Mouse (Mus musculus) T-helper 2 cell (primary cell): ENCODE measurements around the gene Dnase2a.
"Not testable (repeated sequence)": the region's sequence is repeated elsewhere in the genome, so short reads cannot be mapped to it uniquely, and the experiment has no call there.

Source experiments
- in situ Hi-C: fragments of 300-600 bp; cut with MboI, MseI; formaldehyde crosslinking; loops from one replicate; pipeline ENCODE4 v1.15.1; 2025; ENCODE audit warnings: high pct_unique_total_duplicates

The Dnase2a gene

GRCm38 (mm10) chr8:84907979-84908378 is 381 bp upstream of the Dnase2a start:
- in situ Hi-C loops, result not testable (repeated sequence)

- in situ Hi-C loops, result no loop called here
These were observed 905 bp downstream of the Dnase2a start for GRCm38 (mm10) chr8:84909162-84909767.

GRCm38 (mm10) chr8:84909949-84910348 is 1.6 kb downstream of the Dnase2a start:
- in situ Hi-C loops, result no loop called here

GRCm38 (mm10) chr8:84910551-84910950 is 2.2 kb downstream of the Dnase2a start:
- in situ Hi-C loops, result no loop called here

- in situ Hi-C loops, result no loop called here
These were observed 3.5 kb downstream of the Dnase2a start for GRCm38 (mm10) chr8:84911854-84912253.

GRCm38 (mm10) chr8:84912391-84912790 is 4.0 kb downstream of the Dnase2a start:
- in situ Hi-C loops, result no loop called here

GRCm38 (mm10) chr8:84912895-84913501 is 4.6 kb downstream of the Dnase2a start:
- in situ Hi-C loops, result no loop called here

- in situ Hi-C loops, result no loop called here
These were observed 5.1 kb downstream of the Dnase2a start for GRCm38 (mm10) chr8:84913502-84913900.

- in situ Hi-C loops, result no loop called here
These were observed 5.6 kb downstream of the Dnase2a start for GRCm38 (mm10) chr8:84913960-84914359.

- in situ Hi-C loops, result no loop called here
These were observed 6.9 kb downstream of the Dnase2a start for GRCm38 (mm10) chr8:84915269-84915668.

- in situ Hi-C loops, result no loop called here
These were observed 9.4 kb downstream of the Dnase2a start for GRCm38 (mm10) chr8:84917781-84918180.

GRCm38 (mm10) chr8:84918646-84919045 is 10.3 kb downstream of the Dnase2a start:
- in situ Hi-C loops, result no loop called here

GRCm38 (mm10) chr8:84921596-84921995 is 13.2 kb downstream of the Dnase2a start:
- in situ Hi-C loops, result no loop called here

- in situ Hi-C loops, result no loop called here
These were observed 17.2 kb downstream of the Dnase2a start for GRCm38 (mm10) chr8:84925557-84925956.

- in situ Hi-C loops, result no loop called here
These were observed 19.2 kb downstream of the Dnase2a start for GRCm38 (mm10) chr8:84927513-84927912.

GRCm38 (mm10) chr8:84928456-84929306 is 20.3 kb downstream of the Dnase2a start:
- in situ Hi-C loops, result no loop called here

- in situ Hi-C loops, result no loop called here
These were observed 22.2 kb downstream of the Dnase2a start for GRCm38 (mm10) chr8:84930582-84930981.

- in situ Hi-C loops, result no loop called here
These were observed 25.6 kb downstream of the Dnase2a start for GRCm38 (mm10) chr8:84933767-84934559.

- in situ Hi-C loops, result no loop called here
These were observed 26.5 kb downstream of the Dnase2a start for GRCm38 (mm10) chr8:84934860-84935259.

- in situ Hi-C loops, result no loop called here
These were observed 27.1 kb downstream of the Dnase2a start for GRCm38 (mm10) chr8:84935489-84935888.

- in situ Hi-C loops, result no loop called here
These were observed 27.9 kb downstream of the Dnase2a start for GRCm38 (mm10) chr8:84936041-84936961.
